Comparison of ENCODE assay signal across 8 mouse cellular contexts in genomic region chr15:36937757-36938498, GRCm38 (mm10).
DNase-seq lines count a peak whose midpoint lies in the region; ATAC-seq lines count a peak whose summit lies in the region.

No protein-coding gene starts in this region.

- ATAC-seq in kidney, embryonic 15.5 days (replicated peaks; ENCODE audit: low FRiP score): no peak
- peak; percentile 42; the same call in 1 of the 2 replicates for ATAC-seq in forebrain, embryonic 14.5 days
- no peak for ATAC-seq in liver, embryonic 11.5 days (replicated peaks; ENCODE audit: low FRiP score)

- H3K4me2 ChIP-seq in kidney, embryonic 15.5 days: peak overlapping the region; percentile 93
- peak overlapping the region; percentile 89 for H3K4me2 ChIP-seq in forebrain, embryonic 14.5 days (ENCODE audit: low read length)
- H3K4me2 ChIP-seq in liver, embryonic 11.5 days: peak overlapping the region; percentile 86

- no peaks in the 10 kb centered on the region for H3K27me3 ChIP-seq in kidney, embryonic 15.5 days
- no peaks in the 10 kb centered on the region for H3K27me3 ChIP-seq in forebrain, embryonic 14.5 days (replicated peaks; ENCODE audit: control insufficient read depth, insufficient read depth, low read length)
- H3K27me3 ChIP-seq in liver, embryonic 11.5 days (replicated peaks; ENCODE audit: control insufficient read depth, insufficient read depth, low read length): no peaks in the 10 kb centered on the region

- 19% methylated on average over 13 of the region's 13 CpGs for WGBS in kidney, embryonic 15.5 days
- WGBS in forebrain, embryonic 14.5 days: 22% methylated on average over 13 of the region's 13 CpGs
- 38% methylated on average over 13 of the region's 13 CpGs for WGBS in liver, embryonic 11.5 days

- H3K9me3 ChIP-seq in kidney, embryonic 15.5 days (replicated peaks): no peaks in the 10 kb centered on the region
- H3K9me3 ChIP-seq in forebrain, embryonic 14.5 days (replicated peaks; ENCODE audit: control insufficient read depth, low read length): no peaks in the 10 kb centered on the region
- H3K9me3 ChIP-seq in liver, embryonic 11.5 days (ENCODE audit: control insufficient read depth, low read length): no peaks in the 10 kb centered on the region

- no peaks in the 10 kb centered on the region for H3K36me3 ChIP-seq in kidney, embryonic 15.5 days
- no peaks in the 10 kb centered on the region for H3K36me3 ChIP-seq in forebrain, embryonic 14.5 days (ENCODE audit: control insufficient read depth, insufficient read depth, low read length)
- H3K36me3 ChIP-seq in liver, embryonic 11.5 days (ENCODE audit: control insufficient read depth, insufficient read depth, low read length): no peaks in the 10 kb centered on the region

- peak overlapping the region; percentile 60 for H3K4me3 ChIP-seq in kidney, embryonic 15.5 days (replicated peaks)
- peak overlapping the region; percentile 45 for H3K4me3 ChIP-seq in forebrain, embryonic 14.5 days (ENCODE audit: low read depth, low read length)
- H3K4me3 ChIP-seq in liver, embryonic 11.5 days (ENCODE audit: low read depth, low read length): peak overlapping the region; percentile 58

- peak overlapping the region; percentile 80 for H3K27ac ChIP-seq in kidney, embryonic 15.5 days
- H3K27ac ChIP-seq in forebrain, embryonic 14.5 days (ENCODE audit: low read depth, low read length): peak overlapping the region; percentile 98
- H3K27ac ChIP-seq in liver, embryonic 11.5 days (ENCODE audit: low read depth, low read length): peak overlapping the region; percentile 40; the same call in 1 of the 2 replicates

- H3K4me1 ChIP-seq in kidney, embryonic 15.5 days: peaks cover 23% of the 10 kb centered on the region
- H3K4me1 ChIP-seq in forebrain, embryonic 14.5 days (ENCODE audit: control insufficient read depth, insufficient read depth, low read length): peaks cover 17% of the 10 kb centered on the region
- peaks cover 6% of the 10 kb centered on the region for H3K4me1 ChIP-seq in liver, embryonic 11.5 days (replicated peaks; ENCODE audit: control insufficient read depth, insufficient read depth, low read length)

- H3K9ac ChIP-seq in kidney, embryonic 15.5 days: peak overlapping the region; percentile 64
- peak overlapping the region; percentile 90 for H3K9ac ChIP-seq in forebrain, embryonic 14.5 days (ENCODE audit: low read length)
- peak overlapping the region; percentile 76 for H3K9ac ChIP-seq in liver, embryonic 11.5 days (ENCODE audit: low read depth, low read length)

- DNase-seq in kidney, postnatal 14 days: no peak
- DNase-seq in R1 (ENCODE audit: low read depth, low spot score): peak; percentile 67
- peak; percentile 63 for DNase-seq in forebrain, embryonic 14.5 days (ENCODE audit: low spot score)
- DNase-seq in liver, embryonic 11.5 days (ENCODE audit: low spot score): no peak
- peak; percentile 32 for DNase-seq in neural tube, embryonic 10.5 days (ENCODE audit: extremely low spot score, low spot score)
- no peak for DNase-seq in urinary bladder, postnatal 10 days (ENCODE audit: low spot score)
- DNase-seq in cerebellum, postnatal 36 days: no peak

Comparison
In these comparisons a context has a peak if more than half of its experiments do, and no peak if none do; other contexts are left out.
1. H3K27ac ChIP-seq: peak in every context shown above with its lines; median percentile 98 in forebrain, embryonic 14.5 days; 80 in kidney, embryonic 15.5 days; 40 in liver, embryonic 11.5 days.
2. DNase-seq: peak in R1 (single experiment), forebrain, embryonic 14.5 days (single experiment) and neural tube, embryonic 10.5 days (single experiment); none in kidney, postnatal 14 days (single experiment), liver, embryonic 11.5 days (single experiment), urinary bladder, postnatal 10 days (single experiment) and cerebellum, postnatal 36 days (0 of 2).
3. Peak in every context shown above with its lines, with median percentiles within 50 percentile points of each other: H3K4me2 ChIP-seq, H3K4me3 ChIP-seq and H3K9ac ChIP-seq.